Mouse (Mus musculus) adrenal gland (tissue): ENCODE results near the gene Gfpt1.
"Not testable (repeated sequence)": the region's sequence is repeated elsewhere in the genome, so short reads cannot be mapped to it uniquely, and the experiment has no call there.

Experiments
- intact Hi-C: fragments of 180-260 bp; cut with DNase I; formaldehyde crosslinking; loops from one replicate; pipeline ENCODE4 v1.15.1; 2025
- long read RNA-seq, 2 experiments: library from polyadenylated mRNA; unstranded; transcript quantifications; one replicate each; pipeline ENCODE4 v2.0.0; 2020; ENCODE audit warnings: borderline replicate concordance in 1 of 2; ENCODE audit not compliant: insufficient replicate concordance in 1 of 2

Gfpt1 gene
- long read RNA-seq, experiment 1, full-length matches to known transcripts: 2 of 5 reads
- long read RNA-seq, experiment 1, partial matches to known transcripts: 1 of 5 reads
- long read RNA-seq, experiment 1, other reads (novel, unspliced or antisense): 2 of 5 reads
- long read RNA-seq, experiment 2, full-length matches to known transcripts: 7 of 13 reads
- long read RNA-seq, experiment 2, partial matches to known transcripts: 0 of 13 reads
- long read RNA-seq, experiment 2, other reads (novel, unspliced or antisense): 6 of 13 reads

DNA sequence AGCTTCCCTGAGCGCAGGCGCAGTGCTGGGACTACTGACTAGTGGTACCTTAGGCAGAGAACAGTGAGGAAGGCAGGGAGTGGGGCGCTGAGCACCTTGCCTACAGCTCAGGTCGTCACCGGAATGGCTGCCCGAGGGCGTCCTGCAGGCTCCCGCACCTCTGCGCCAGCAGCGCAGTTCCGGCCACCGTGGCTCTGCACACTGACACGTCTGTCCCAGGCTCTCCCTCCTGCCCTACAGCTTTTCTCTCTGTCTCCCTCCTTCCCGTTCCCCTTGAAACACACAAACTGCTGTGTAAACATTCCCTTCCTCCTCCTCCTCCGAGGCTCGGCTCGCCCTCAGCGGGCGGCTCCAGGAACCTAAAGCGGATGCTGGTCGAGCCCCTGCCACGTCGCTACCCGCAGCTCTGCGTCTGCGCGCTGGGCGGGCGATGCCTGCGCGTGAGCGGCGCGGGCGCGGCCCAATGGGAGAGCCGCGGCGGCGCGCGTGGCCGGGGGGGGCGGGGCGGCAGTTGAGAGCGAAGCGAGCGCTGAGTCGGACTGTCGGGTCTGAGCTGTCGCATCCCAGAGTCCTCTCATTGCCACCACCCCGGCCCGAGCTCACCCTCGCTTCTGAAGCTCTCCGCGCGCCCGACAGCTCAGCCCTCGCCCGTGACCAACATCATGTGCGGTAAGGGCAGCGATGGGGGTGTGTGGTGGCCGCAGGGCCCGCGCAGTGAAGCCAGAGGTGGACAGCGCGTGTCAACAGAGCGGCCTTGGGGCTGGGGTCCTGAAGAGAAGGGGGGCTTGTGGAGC is at the start of gene Gfpt1:
Gene Gfpt1, plus strand, starts transcription at position 510 of the 794 bp plus-strand sequence.
- intact Hi-C loops: no loop called here

DNA sequence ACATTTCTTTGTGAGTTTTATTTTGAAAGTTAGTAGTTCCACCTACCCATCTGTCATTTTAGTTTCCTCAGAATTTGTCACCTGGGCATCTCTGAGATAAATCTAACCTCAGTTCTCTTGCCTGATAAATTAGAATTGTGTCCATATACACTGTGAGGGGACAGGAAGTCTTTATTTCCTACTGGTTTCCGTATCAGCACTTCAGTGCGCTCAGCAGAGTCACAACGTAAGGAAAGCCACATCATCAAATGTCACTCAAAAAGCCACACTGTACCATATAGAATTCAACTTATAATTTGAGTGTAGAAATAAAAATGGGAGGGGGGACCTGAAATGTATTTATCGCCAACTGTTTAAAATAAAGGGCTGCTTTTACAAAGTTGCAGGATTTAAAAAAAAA is 48.4 kb upstream of the Gfpt1 start:
- intact Hi-C loops: no loop called here

DNA sequence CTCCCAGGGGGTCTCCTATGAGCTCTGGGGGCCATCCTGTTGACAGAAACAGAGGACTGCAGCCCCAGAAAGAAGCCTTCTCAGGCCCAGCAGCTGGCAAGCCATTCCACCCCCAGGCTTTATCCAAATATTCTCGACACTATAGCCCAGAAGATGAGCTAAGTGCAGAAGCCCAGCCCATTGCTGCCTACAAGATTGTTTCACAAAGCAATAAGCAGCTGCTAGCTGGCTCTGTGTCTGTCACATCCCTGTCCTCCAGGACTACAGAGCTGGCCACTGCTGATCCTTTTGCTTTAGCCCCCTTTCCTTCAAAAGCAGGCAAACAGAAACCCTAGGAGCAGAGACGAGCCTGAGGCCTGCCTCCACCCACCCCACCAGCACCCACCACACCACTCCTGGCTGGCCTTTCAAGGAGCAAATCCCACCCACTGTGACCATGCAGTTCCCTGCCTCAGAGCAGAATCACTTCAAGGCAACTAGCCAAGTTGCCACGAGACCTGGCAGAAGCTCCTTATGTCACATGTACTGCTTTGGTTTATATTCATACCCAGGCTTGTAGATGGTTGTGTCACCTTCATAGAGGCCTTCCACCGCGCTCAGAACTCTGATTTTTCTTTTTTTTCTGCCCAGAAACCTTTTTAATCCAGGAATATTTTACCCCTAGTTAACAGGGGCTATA is 45.9 kb upstream of the Gfpt1 start:
- intact Hi-C loops: no loop called here

DNA sequence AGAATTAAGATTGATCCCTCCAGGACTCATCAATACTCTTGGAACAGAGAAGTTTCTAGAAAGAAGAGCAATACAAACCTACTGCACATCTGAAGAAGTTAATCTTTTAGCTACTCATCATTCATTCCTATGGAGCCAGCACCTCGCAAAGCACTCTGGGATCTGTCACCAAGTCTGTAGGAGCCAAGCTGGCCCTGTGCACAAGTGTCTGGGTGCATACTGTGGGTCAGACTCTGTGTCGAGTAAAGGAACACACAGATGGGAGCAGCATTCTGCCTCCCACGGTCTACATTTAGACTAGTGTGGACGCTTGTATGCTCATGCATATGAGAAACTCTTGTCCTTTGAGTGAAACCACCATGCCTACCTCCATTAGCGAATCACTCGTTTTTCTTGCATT is 45.3 kb upstream of the Gfpt1 start:
- intact Hi-C loops: no loop called here

DNA sequence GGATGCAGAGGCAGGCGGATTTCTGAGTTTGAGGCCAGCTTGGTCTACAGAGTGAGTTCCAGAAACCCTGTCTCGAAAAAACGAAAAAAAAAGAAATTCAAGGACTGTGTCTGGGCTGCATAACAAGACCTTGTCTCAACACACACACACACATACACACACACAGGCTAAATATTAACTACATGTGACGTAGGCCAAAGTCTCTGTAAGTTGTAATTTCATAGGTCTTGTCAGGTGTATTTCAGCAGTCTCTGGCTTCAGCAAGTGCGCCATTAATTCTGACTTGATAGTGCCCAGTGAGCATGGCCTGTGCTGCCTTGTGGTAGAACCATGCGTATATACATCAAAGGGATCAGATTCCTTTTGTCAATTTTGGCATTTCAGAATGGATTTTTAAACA is 40.7 kb upstream of the Gfpt1 start:
- intact Hi-C loops: no loop called here

DNA sequence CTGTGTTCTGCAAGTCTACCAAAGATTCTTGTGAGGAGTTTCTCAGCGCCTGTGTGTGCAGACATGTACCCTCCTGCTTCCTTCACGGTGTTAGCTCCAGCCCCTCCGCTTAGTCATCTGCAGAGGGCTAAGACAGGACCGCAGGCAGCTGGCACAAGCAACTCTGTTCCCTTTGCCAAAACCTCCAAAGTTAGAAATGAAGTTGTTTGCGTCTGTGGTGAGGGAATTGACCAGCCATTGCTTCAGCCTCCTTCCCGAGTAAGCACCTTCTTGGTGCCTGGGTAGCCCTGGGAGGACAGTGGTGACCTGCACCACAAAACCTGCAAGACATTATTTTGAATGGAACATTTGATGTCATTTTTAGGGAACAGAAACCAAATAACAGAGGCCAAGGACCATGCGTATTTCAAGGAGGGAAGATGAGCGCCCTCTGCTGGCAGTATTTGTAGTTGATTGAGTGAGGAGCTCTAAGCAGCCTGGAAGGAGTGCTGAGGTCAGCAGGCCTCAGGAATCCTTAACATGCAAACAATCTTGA is 40.1 kb upstream of the Gfpt1 start:
- intact Hi-C loops: no loop called here

DNA sequence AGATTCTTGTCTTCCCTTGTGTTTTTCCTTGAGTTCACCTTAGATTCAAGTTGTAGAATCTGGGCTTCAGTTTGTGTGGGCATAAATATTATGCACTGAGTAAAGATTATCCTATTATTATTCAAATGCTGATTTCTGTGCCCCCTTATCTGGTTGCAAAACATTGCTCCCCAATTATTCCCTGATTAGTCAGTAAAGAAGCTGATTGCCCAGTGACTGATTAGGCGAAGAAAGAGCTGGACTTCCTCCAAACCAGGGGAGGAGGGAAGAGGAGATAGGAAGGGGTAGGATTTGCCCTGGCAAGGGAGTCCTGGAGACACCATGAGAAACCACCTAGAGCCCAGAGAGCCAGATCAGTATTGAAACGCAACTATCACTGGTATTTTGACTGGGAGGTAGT is 38.5 kb upstream of the Gfpt1 start:
- intact Hi-C loops: no loop called here

DNA sequence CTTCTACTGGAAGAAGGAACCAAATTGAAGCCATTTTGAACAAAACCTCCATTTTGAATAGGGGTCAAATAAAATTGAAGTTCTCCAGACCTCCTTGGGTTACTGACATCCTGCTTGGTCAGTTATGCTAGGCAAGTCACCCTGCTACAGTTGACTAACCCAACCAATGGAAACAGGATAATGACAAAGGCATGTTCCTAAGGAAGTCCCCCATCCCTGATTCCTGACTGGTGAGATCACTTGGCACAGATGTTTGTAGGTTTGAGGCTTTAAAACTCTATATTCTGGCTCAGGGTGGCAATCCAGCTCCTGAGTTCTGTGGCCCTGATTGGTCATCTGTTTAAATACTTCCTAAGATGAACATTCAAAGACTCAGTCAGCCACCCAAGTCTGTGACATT is 37.1 kb upstream of the Gfpt1 start:
- intact Hi-C loops: no loop called here

DNA sequence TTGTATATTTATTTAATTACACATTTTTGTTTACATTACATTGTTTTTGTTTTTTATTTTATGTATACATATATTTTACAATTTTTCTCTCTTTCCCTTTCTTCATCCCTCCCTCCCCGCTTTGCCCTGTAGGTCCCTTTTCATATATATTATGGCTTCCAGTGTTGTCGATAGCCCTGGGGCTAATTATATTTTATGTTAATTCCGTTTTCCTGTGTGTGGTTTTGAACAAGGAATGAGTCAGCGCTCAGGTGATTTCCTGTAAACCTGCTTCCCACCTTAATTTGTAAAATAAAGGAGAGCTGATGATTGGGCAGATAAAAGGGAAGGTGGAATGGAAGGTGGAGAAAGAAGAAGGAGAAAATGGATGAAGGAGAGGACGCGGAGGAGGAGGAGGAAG is 33.8 kb upstream of the Gfpt1 start, which contains the start of gene Nfu1:
Gene Nfu1, plus strand, starts transcription at position 350 of the 400 bp plus-strand sequence.
- intact Hi-C loops: no loop called here

DNA sequence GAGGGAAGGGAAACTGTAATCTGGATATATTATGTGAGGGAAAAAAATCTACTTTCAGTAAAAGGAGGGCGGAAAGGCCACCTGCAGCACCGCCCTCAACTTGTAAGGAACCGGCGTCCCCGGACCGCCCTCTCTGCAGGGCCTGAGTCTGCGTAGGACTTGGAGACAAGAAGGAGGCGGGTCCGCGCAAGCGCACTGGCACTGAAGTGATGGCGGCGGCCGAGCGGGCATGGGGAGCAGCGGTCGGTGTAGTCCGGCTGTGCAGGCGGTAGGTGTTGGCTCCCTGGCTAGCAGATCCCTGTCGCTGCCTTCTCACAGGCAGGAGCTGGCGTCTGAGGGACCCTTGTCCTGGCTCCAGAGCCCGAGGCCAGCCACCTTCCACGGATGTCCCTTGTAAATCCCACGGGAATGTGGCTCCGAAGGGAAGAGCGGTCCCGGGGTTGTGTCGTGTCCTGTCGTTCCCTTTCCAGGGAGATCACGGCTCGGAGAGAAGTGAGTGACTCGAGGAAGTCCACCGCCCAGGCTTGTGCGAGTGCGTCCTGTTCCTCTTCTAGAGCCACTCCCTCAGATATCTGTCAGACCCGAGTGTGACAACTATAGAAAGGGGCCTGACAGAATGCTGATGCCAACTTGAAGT is 32.8 kb upstream of the Gfpt1 start:
- intact Hi-C loops: no loop called here

DNA sequence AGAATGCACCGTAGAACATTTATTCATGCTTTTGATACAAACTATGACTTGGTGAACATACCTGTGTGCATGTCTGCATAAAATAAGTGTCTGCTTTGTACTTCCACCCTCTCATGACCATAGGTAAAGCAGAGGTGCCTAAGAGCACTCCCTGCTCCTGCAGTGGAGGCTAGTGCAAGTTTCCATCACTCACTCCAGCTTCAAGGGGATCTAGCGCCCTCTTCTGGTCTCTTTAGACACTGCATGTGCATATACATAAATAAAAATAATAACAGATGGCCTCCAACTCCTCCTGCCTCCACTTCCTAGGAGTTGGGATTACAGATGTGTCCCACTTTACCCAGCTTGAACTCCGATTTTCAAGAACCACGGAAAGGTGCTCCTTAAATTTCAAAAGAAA is 25.7 kb upstream of the Gfpt1 start:
- intact Hi-C loops: no loop called here

DNA sequence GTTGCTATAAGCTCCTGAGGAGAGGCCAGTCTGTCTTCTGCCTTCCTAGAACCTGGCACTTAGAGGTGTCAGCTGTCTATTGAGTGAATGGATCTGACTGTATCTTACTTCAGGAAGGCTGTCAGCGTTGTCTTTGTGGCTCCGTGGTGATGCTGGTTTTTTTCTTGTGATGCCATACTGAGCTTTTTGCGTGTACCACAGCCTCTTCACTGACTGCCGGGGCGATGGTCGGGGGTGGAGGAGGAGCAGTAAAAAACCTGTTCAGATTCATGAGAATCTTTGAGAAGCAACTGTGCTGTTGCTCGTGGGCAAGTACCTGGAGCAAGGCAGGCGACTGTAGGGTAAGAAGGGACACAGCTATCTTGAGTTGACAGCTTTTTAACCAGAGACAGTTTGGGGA is 23.8 kb upstream of the Gfpt1 start:
- intact Hi-C loops: no loop called here

DNA sequence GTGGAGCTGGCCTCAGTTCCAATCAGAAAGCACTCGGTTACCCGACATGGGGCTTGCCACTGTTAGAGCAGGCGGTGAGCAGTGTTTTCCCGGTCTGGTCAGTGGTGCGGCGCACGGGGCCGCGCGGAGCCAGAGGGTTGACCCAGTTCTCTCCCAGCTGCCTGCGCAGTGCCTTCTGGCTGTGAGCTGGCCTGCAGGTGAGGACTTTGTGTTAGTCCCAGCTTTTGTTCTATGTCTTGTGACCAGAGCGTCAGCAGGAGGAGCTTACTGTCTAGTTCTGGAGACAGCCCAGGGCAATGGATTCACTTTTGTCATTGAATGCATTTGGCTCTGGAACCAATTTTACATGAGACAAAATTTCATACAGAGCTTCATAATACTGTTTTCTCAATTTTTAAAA is 20.9 kb upstream of the Gfpt1 start:
- intact Hi-C loops: no loop called here

DNA sequence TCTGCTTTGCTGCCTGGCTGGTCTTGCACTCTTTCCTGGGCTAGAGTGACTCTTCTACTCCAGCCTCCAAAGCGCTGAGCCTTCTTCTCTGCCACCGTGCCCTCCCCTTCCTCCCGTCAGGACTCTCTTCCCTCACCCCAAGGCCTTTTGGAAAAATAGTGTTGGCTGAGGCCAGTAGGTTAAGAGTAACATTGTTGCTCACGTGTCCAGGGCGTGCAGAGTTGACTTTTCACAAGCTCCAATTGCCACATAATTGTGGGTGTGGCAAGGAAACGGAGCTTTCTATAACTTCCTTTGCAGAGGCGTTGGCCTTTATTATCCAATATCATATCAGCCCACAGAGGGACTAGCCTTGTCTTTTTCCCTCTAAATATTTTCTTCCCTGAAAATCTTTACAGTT is 15.7 kb upstream of the Gfpt1 start:
- intact Hi-C loops: no loop called here

DNA sequence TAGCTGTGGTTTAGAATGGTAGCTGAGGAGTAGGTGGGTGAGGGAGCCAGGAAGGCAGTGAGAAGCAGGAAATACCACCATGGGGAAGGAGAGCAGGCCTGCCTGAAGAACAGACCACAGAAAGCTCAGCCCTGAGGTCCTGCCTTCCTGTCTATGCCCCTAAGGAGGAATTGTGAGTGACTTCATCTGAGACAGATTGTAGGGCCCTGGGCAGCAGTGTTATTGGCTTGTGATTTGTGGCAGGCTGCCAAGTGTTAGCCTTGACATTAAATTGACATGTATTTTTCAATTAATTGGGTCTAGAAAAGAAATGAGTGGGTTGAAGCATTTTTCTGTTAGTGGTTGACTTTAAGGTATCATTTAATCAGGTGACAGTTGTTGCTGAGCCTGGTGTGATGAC is 13.8 kb upstream of the Gfpt1 start:
- intact Hi-C loops: no loop called here

DNA sequence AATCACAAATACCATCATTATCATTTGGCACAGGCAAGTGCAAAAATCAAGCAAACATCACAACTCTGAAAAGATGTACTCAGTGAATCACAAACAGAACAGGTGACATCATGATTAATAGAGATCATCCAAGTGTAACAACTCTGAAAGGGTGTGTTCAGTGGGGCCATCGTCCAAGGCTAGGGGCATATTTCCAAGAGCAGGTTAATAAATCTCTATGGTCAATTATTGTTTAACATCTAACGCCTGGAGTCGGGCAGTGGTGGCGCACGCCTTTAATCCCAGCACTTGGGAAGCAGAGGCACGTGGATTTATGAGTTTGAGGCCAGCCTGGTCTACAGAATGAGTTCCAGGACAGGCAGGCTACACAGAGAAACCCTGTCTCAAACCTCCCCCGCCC is 11.3 kb upstream of the Gfpt1 start:
- intact Hi-C loops: not testable (repeated sequence)

DNA sequence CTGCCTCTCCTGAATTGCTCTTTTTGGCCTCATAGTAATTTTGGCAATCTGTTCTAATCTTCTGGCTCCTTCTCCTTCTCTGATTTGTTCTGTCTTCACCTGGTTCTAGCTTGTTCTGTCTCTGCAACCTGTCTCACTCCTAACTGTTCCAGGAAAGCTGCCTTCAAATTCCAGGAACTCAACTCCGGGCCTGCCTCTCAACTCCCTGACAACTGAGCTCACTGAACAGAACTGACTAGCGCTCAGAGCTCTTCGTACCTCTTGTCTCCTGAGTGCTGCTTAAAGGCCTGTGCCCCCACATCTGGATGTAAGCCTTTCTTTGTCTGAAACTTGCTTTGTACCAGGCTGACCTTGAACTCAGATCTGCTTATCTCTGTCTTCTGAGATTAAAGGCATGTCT is 10.2 kb upstream of the Gfpt1 start:
- intact Hi-C loops: no loop called here

DNA sequence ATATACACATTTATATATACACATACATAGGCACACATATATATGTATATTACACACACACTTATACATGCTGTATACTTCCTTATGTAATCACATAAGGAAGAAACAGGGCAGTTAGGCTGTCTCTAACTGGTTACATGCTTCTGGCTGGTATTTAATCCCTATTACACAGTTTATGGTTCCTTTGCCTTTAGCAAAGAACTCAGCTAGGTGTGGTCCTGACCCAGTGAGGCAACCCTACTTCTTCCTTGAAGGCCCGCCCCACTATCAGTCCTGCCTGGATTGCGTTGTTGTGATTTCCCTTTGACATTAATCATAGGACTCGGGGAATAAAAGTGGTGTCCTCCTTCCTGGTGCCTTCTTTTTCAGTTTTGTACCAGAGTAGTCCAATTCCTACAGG is 8.3 kb upstream of the Gfpt1 start:
- intact Hi-C loops: no loop called here

DNA sequence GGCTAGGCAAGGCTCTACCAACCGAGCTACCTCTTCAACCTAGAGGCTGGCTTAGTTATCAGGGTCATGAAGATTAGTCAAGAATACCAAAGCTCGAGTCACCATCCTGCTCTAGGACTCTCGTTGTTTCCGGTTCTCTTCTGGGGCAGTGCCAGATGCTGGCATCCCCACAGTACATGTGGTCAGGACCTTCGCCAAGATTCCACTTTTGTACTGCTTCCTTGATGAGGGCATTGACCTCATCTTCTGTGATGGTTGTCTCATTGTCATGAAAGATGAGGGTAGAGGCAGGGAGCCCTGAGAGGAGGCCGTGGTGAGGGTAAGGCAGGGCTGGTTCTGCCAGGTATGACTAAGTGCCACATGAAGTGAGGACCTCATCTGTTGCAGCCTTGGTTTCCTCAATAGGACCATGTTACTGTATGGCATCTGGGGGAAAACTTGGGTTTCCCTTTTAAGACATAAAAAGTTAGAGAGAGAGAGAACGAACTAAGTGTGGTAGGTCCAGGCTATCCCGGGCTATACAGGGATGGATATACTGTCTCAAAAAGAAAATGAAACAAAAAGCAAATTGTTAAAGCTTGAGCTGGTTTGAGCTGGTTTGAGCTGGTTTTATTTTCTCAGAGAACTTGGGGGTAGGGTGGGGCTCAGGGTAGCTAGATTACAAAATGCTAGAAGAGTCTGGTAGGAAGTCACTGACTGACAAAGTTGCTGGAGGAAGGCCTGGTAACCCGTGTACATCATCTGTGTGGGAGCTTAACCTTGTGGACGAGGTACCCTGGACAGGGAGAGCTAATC is 4.6 kb upstream of the Gfpt1 start:
- intact Hi-C loops: no loop called here

DNA sequence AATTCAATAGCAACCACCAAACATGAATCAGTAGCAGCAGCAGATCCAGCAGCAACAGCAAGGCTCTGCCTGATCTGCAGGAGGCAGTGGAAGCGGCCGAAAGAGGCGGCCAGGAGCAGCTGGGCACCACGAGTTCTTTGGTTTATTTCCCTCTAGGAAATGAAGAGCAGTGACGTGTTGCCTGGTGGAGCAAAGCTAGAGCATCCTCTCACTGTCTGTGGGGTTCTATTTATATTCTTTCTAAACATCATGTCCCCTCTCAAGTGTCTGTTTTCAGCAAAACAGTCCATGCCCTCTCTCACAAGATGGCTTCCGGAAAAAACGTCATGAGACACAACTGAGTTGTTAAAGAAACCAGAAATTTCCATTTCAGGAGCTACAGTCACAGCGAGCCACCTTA is 3.5 kb upstream of the Gfpt1 start:
- intact Hi-C loops: no loop called here

DNA sequence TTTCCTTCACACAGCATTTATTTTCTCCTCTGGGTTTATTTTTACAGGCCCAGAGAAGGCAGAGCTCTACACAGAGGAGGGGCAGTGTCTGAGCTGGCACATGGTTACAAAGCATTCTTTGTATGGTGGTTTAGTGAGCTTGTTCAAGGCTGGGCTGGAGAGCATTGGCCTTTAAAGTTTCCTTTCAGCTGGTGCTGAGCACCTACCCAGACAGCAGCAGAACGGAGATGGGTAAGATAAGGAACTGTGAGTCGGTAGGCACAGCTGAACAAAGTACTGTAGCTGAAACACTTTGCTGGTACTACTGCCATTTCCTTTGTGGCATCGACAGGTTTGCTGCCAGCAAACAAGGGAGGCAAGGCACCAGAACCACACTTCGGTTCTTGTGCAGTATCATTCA is 1.7 kb upstream of the Gfpt1 start:
- intact Hi-C loops: no loop called here
